Mouse (Mus musculus) megakaryocyte, adult 5-6 weeks (primary cell): ENCODE data around the gene Vezf1. TPM values are rescaled to one million over a fixed set of nuclear protein-coding genes. Genes with fewer than 3 reads are reported as not detected.

Experiments used
- ATAC-seq: 2 replicates; pipeline ENCODE4 v1.8.0; 2016; ENCODE audit warnings: mild to moderate bottlenecking, inconsistent platforms; ENCODE audit not compliant: poor library complexity, severe bottlenecking
- total RNA-seq, 2 experiments: library from RNA; stranded (forward) in 1 of 2; stranded (reverse) in 1 of 2; fragments of 153-499, 151-499 nt in 1 of 2; fragments of 221-1000, 200-1000 nt in 1 of 2; gene quantifications; 2 replicates each; pipeline versions ENCODE4 v1.2.3 to v1.2.4; 2015 to 2017

Gene Vezf1
- total RNA-seq, 2 experiments from 2014 or later: 22.6 to 55.3 TPM

- no peak for ATAC-seq
Measured at GRCm38 (mm10) chr11:88122545-88122944, 54.5 kb downstream of the Vezf1 start.

GRCm38 (mm10) chr11:88123021-88123420, 54.9 kb downstream of the Vezf1 start:
- ATAC-seq: no peak

GRCm38 (mm10) chr11:88123731-88124130, 55.7 kb downstream of the Vezf1 start:
- ATAC-seq: no peak

- no peak for ATAC-seq
Measured at GRCm38 (mm10) chr11:88125483-88125882, 57.4 kb downstream of the Vezf1 start.

GRCm38 (mm10) chr11:88126306-88126793, 58.3 kb downstream of the Vezf1 start:
- ATAC-seq: peak; percentile 30

GRCm38 (mm10) chr11:88128461-88128860, 60.4 kb downstream of the Vezf1 start:
- ATAC-seq: no peak

- ATAC-seq: no peak
Measured at GRCm38 (mm10) chr11:88129281-88129680, 61.2 kb downstream of the Vezf1 start.

- no peak for ATAC-seq
Measured at GRCm38 (mm10) chr11:88129935-88130334, 61.9 kb downstream of the Vezf1 start.

- peak; percentile 89 for ATAC-seq
Measured at GRCm38 (mm10) chr11:88131847-88132246, 63.8 kb downstream of the Vezf1 start.

Other genes starting within 250 kb of the Vezf1 start
- not detected in 2 replicates for gene Lpo, start 240.0 kb upstream of the Vezf1 start, total RNA-seq (2015)
- gene Lpo, start 240.0 kb upstream of the Vezf1 start, total RNA-seq (2017): not detected in 2 replicates
- gene Mks1, start 215.1 kb upstream of the Vezf1 start, total RNA-seq (2015): 2.8 and 4.8 TPM in 2 replicates
- 2.6 and 5.0 TPM in 2 replicates for gene Mks1, start 215.1 kb upstream of the Vezf1 start, total RNA-seq (2017)
- 2.9 and 6.0 TPM in 2 replicates for gene Epx, start 192.7 kb upstream of the Vezf1 start, total RNA-seq (2015)
- 16.3 and 19.6 TPM in 2 replicates for gene Epx, start 192.7 kb upstream of the Vezf1 start, total RNA-seq (2017)
- gene Olfr462, start 176.0 kb upstream of the Vezf1 start, total RNA-seq (2015): not detected in 2 replicates
- gene Olfr462, start 176.0 kb upstream of the Vezf1 start, total RNA-seq (2017): not detected in 2 replicates
- gene Olfr463, start 170.9 kb upstream of the Vezf1 start, total RNA-seq (2015): not detected in 2 replicates
- gene Olfr463, start 170.9 kb upstream of the Vezf1 start, total RNA-seq (2017): not detected in 2 replicates
- not detected in 2 replicates for gene Olfr464, start 147.3 kb upstream of the Vezf1 start, total RNA-seq (2015)
- gene Olfr464, start 147.3 kb upstream of the Vezf1 start, total RNA-seq (2017): not detected in 2 replicates
- gene Dynll2, start 80.7 kb upstream of the Vezf1 start, total RNA-seq (2015): 6.8 and 8.1 TPM in 2 replicates
- gene Dynll2, start 80.7 kb upstream of the Vezf1 start, total RNA-seq (2017): 4.4 and 8.8 TPM in 2 replicates
- gene Srsf1, start 20.9 kb upstream of the Vezf1 start, total RNA-seq (2015): 146 and 156 TPM in 2 replicates
- gene Srsf1, start 20.9 kb upstream of the Vezf1 start, total RNA-seq (2017): 369 and 388 TPM in 2 replicates
- 0.67 and 0.73 TPM in 2 replicates for gene Cuedc1, start 29.8 kb downstream of the Vezf1 start, total RNA-seq (2015)
- gene Cuedc1, start 29.8 kb downstream of the Vezf1 start, total RNA-seq (2017): 1.3 and 2.2 TPM in 2 replicates
- gene Mrps23, start 136.1 kb downstream of the Vezf1 start, total RNA-seq (2015): 59.0 and 62.2 TPM in 2 replicates
- 39.4 and 73.3 TPM in 2 replicates for gene Mrps23, start 136.1 kb downstream of the Vezf1 start, total RNA-seq (2017)
- gene Ccdc182, start 225.8 kb downstream of the Vezf1 start, total RNA-seq (2015): not detected in 2 replicates
- not detected in 2 replicates for gene Ccdc182, start 225.8 kb downstream of the Vezf1 start, total RNA-seq (2017)